Comparison of ENCODE assay signal across 20 mouse cellular contexts in the genomic region with DNA sequence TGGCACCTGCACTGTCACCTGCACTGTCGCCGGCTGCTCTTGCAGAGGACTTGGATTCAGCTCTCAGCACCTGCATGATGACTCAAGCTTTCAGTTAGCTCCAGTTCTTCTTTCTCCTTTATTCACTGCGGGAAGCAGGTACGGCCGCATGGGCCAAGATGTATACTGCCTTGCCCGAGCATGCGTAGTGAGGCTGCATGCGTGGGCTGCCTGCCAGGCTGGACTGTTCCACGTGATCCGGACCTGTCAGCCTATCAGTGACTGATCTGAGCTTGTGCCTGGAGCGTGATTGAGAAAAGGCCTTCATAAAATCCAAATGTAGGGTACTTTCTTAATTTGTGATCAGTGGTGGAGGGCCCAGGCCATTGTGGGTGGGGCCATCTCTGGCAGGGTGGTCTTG.
A peak's percentile ranks its signal among the peaks of the same experiment; 100 is the strongest.
DNase-seq lines count a peak whose midpoint lies in the region; ATAC-seq and TF ChIP-seq lines count a peak whose summit lies in the region.
"Had no signal": no experiment of that assay in that cellular context is flagged by ENCODE, and none has a peak within 500 bp of the region (broad histone marks: within the 10 kb centered on the region; RNA-seq: fewer than 3 reads in every experiment).

No protein-coding gene starts in this region.

- no peak overlapping the region for H3K9ac ChIP-seq in lung, postnatal 0 days (replicated peaks; ENCODE audit: low read depth)
- H3K9ac ChIP-seq: hindbrain, embryonic 15.5 days; kidney, embryonic 15.5 days; midbrain, embryonic 15.5 days had no signal

- no peak overlapping the region for H3K27ac ChIP-seq in lung, postnatal 0 days (ENCODE audit: low read length)
- H3K27ac ChIP-seq: heart, embryonic 10.5 days; hindbrain, embryonic 15.5 days; kidney, embryonic 15.5 days; layer of hippocampus, adult 2 months; midbrain, embryonic 15.5 days had no signal

- no peak overlapping the region for H3K4me2 ChIP-seq in lung, postnatal 0 days (replicated peaks; ENCODE audit: low read depth, low read length)
- H3K4me2 ChIP-seq: hindbrain, embryonic 15.5 days; kidney, embryonic 15.5 days; midbrain, embryonic 15.5 days had no signal

- no peak for TF ChIP-seq CTCF in lung, postnatal 0 days (IDR thresholded peaks at IDR 0.05)

- peak; percentile 25 to 53 for DNase-seq in cerebellum, postnatal 25 days
- no peak for DNase-seq in cerebellum, adult 9-10 months
- peak; percentile 58 for DNase-seq in left cerebral cortex, postnatal 4 days
- DNase-seq in left cerebral cortex, postnatal 36 days (ENCODE audit: low spot score in 2 of 2), result no peak
- peak; percentile 72 for DNase-seq in R1 (ENCODE audit: low read depth, low spot score)
- peak; percentile 4 for DNase-seq in gonadal fat pad, adult 2 months (ENCODE audit: low read depth)
- no peak for DNase-seq in lung, postnatal 0 days (ENCODE audit: low spot score)
- DNase-seq in spleen, postnatal 4 days (ENCODE audit: low spot score in 2 of 2), result no peak
- DNase-seq: adrenal gland, postnatal 25 days; B cell, adult 2 months; gastrocnemius, postnatal 10 days; heart, postnatal 14 days; liver; lung, adult 2 months; right cerebral cortex, adult 18-20 months had no signal

- no peaks in the 10 kb centered on the region for H3K36me3 ChIP-seq in lung, postnatal 0 days (ENCODE audit: insufficient read depth, low read length)
- H3K36me3 ChIP-seq: heart, embryonic 10.5 days; hindbrain, embryonic 15.5 days; kidney, embryonic 15.5 days; midbrain, embryonic 15.5 days had no signal

- H3K27me3 ChIP-seq in lung, postnatal 0 days (replicated peaks; ENCODE audit: insufficient read depth, low read length), result no peaks in the 10 kb centered on the region
- H3K27me3 ChIP-seq: hindbrain, embryonic 15.5 days; kidney, embryonic 15.5 days; midbrain, embryonic 15.5 days had no signal

- no peak for ATAC-seq in lung, postnatal 0 days
- ATAC-seq: midbrain, embryonic 15.5 days had no signal

- intact Hi-C loops in left cerebral cortex, postnatal 4 days (cut with DNase I), result no loop called here
- intact Hi-C loops in left cerebral cortex, postnatal 36 days (cut with DNase I), result no loop called here

- no peaks in the 10 kb centered on the region for H3K9me3 ChIP-seq in lung, postnatal 0 days (ENCODE audit: low read length)
- H3K9me3 ChIP-seq: heart, embryonic 10.5 days; hindbrain, embryonic 15.5 days; kidney, embryonic 15.5 days; midbrain, embryonic 15.5 days had no signal

- H3K4me3 ChIP-seq in lung, postnatal 0 days (ENCODE audit: low read depth, low read length), result no peak overlapping the region
- H3K4me3 ChIP-seq: heart, embryonic 10.5 days; hindbrain, embryonic 15.5 days; kidney, embryonic 15.5 days; layer of hippocampus, adult 2 months; midbrain, embryonic 15.5 days had no signal

- no peak for TF ChIP-seq EP300 in lung, postnatal 0 days (IDR thresholded peaks at IDR 0.05)

- WGBS in lung, postnatal 0 days, result 80% methylated on average over 11 of the region's 11 CpGs

- H3K4me1 ChIP-seq in lung, postnatal 0 days (ENCODE audit: insufficient read depth, low read depth, low read length), result no peaks in the 10 kb centered on the region
- H3K4me1 ChIP-seq: midbrain, embryonic 15.5 days had no signal

Comparison
In these comparisons a context has a peak if more than half of its experiments do, and no peak if none do; other contexts are left out.
1. DNase-seq: peak in cerebellum, postnatal 25 days (2 of 2), left cerebral cortex, postnatal 4 days (single experiment), R1 (single experiment) and gonadal fat pad, adult 2 months (single experiment); none in cerebellum, adult 9-10 months (single experiment), left cerebral cortex, postnatal 36 days (0 of 2), lung, postnatal 0 days (single experiment) and spleen, postnatal 4 days (0 of 2).